Mouse (Mus musculus) kidney, embryonic 15.5 days (tissue): ENCODE data around the gene Ccser2. TPM values are rescaled to one million over a fixed set of nuclear protein-coding genes. Genes with fewer than 3 reads are reported as not detected.
A peak's percentile ranks its signal among the peaks of the same experiment; 100 is the strongest.
"Not testable (repeated sequence)": the region's sequence is repeated elsewhere in the genome, so short reads cannot be mapped to it uniquely, and the experiment has no call there.

Experiments used
- ATAC-seq: fragments of 200-750 bp; cut with Nextera tagmentation; replicated peaks from 2 replicates; pipeline ENCODE4 v1.8.0; 2017; ENCODE audit warnings: moderate TSS enrichment; ENCODE audit not compliant: low FRiP score
- H3K27ac ChIP-seq: fragments of 300-500 bp; sonication (generic); 2 replicates; pipeline ENCODE4 v1.5.1; 2015; ENCODE audit warnings: mild to moderate bottlenecking, inconsistent platforms
- H3K27me3 ChIP-seq: fragments of 300-500 bp; sonication (generic); 2 replicates; pipeline ENCODE4 v1.6.1; 2015; ENCODE audit warnings: inconsistent platforms
- H3K36me3 ChIP-seq: fragments of 300-500 bp; sonication (generic); 2 replicates; pipeline ENCODE4 v1.6.1; 2015; ENCODE audit warnings: inconsistent platforms
- H3K4me1 ChIP-seq: fragments of 300-500 bp; sonication (generic); 2 replicates; pipeline ENCODE4 v1.6.1; 2015; ENCODE audit warnings: inconsistent platforms
- H3K4me2 ChIP-seq: fragments of 300-500 bp; sonication (generic); 2 replicates; pipeline ENCODE4 v1.6.1; 2015; ENCODE audit warnings: moderate library complexity, mild to moderate bottlenecking, inconsistent platforms
- H3K4me3 ChIP-seq: fragments of 300-500 bp; sonication (generic); replicated peaks from 2 replicates; pipeline ENCODE4 v1.5.1; 2015; ENCODE audit warnings: mild to moderate bottlenecking, inconsistent platforms
- H3K9ac ChIP-seq: fragments of 300-500 bp; sonication (generic); 2 replicates; pipeline ENCODE4 v1.6.1; 2015; ENCODE audit warnings: mild to moderate bottlenecking, inconsistent platforms
- H3K9me3 ChIP-seq: fragments of 300-500 bp; sonication (generic); replicated peaks from 2 replicates; pipeline ENCODE4 v1.6.1; 2016; ENCODE audit warnings: inconsistent platforms
- WGBS: fragments of 180-500 bp; shearing (Covaris S2); methylation state at CpG from one replicate; pipeline ENCODE4 v1.1.7; 2015; ENCODE audit warnings: mixed read lengths; 5-methylcytosine and 5-hydroxymethylcytosine counted together
- polyA plus RNA-seq: library from polyadenylated mRNA; unstranded; fragments of >200 nt; fragmentation: Nextera tagmentation; extraction: Ambion mirVana; gene quantifications from 2 replicates; pipeline ENCODE4 v1.2.1, GENCODE M21; 2015

The Ccser2 gene
- polyA plus RNA-seq: 33.9 and 35.1 TPM in 2 replicates

- Histone ChIP-seq H3K27me3 (no peaks in the 10 kb centered on the region), H3K4me2 (peak within 1 kb of the TSS; percentile 63), H3K9ac (peak within 1 kb of the TSS; percentile 87), H3K4me1 (peaks cover 27% of the 10 kb centered on the region), H3K36me3 (no peaks in the 10 kb centered on the region), H3K27ac (peak within 1 kb of the TSS; percentile 92), H3K4me3 (peak within 1 kb of the TSS; percentile 95), H3K9me3 (no peaks in the 10 kb centered on the region)
- peak; percentile 99 for ATAC-seq
- WGBS: 1% methylated on average over 34 of the region's 39 CpGs
Measured at GRCm38 (mm10) chr14:36968628-36969147, at the start of gene Ccser2. Gene Ccser2 (minus strand): TSS chr14:36968777.

DNA sequence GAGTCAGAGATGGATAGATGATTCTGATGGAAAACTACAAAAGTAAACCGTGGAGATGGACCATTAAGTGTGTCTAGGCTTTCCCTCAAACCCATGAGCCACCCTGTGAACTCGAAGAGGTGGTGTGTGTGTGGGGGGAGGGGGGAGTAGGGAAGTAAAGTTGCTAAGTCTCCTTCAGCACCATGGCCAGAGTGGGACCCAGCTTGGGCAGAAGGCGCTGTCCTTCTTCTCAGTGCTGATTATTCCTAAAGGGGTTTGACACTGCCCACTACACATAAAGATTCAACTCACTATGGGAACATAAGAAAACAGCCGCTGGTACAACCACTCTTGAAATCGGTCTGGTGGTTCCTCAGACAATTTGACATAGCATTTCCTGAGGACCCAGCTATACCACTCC lies 47.3 kb upstream of the Ccser2 start:
- Histone ChIP-seq H3K9ac (no peak overlapping the region), H3K27me3 (no peaks in the 10 kb centered on the region), H3K36me3 (no peaks in the 10 kb centered on the region), H3K4me2 (no peak overlapping the region), H3K27ac (no peak overlapping the region), H3K4me3 (no peak overlapping the region), H3K9me3 (no peaks in the 10 kb centered on the region), H3K4me1 (no peaks in the 10 kb centered on the region)
- no peak; the same call in 1 of the 2 replicates for ATAC-seq
- 32% methylated on average over 5 of the region's 5 CpGs for WGBS

DNA sequence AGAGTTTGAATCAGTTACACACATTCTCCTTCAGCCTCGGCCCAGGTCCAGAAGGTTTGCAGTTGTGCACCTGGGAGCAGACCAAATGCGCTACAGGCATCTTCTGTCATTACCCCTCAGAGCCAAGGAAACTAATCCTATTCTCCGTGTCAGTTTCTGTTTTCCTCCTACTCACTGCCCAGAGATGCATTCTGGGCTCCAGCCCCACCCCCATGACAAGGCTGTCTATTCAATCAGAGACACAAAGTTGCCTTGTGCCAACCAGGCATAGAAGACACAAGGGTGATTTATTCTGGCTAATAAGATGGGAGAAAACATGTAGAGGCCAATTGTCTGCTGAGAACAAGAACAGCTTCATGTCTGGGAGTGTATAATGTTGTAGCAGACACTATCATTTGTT lies 45.1 kb upstream of the Ccser2 start:
- no peaks in the 10 kb centered on the region for H3K27me3 ChIP-seq
- no peaks in the 10 kb centered on the region for H3K9me3 ChIP-seq
- H3K36me3 ChIP-seq: no peaks in the 10 kb centered on the region
- ATAC-seq: no peak
- no peak overlapping the region for H3K4me3 ChIP-seq
- no peak overlapping the region for H3K9ac ChIP-seq
- H3K4me1 ChIP-seq: no peaks in the 10 kb centered on the region
- WGBS: 50% methylated on average over 3 of the region's 3 CpGs
- H3K27ac ChIP-seq: no peak overlapping the region
- H3K4me2 ChIP-seq: no peak overlapping the region

DNA sequence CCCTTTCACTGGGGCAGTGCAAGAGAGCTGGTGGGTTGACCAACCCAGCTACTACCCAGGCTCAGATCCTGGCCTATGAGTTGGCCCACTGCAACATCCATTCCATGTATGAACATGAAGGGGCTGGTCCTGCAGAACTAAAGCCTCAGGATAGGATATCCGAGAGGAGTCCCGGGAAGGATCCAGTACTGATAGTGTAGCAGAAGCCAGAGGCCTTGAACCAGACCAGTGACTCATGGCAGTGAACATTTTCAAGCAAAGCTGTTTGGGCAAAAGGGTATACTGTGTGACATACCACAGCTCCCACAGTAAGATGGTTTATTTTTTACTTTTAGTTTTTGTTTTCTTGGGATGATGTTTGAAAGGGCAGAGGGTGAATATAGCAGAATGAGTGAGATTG lies 41.1 kb upstream of the Ccser2 start:
- Histone ChIP-seq H3K4me2 (no peak overlapping the region), H3K4me3 (no peak overlapping the region), H3K9me3 (no peaks in the 10 kb centered on the region), H3K27ac (no peak overlapping the region), H3K27me3 (no peaks in the 10 kb centered on the region), H3K9ac (no peak overlapping the region), H3K36me3 (no peaks in the 10 kb centered on the region), H3K4me1 (no peaks in the 10 kb centered on the region)
- 85% methylated on average over 2 of the region's 2 CpGs for WGBS
- no peak for ATAC-seq

DNA sequence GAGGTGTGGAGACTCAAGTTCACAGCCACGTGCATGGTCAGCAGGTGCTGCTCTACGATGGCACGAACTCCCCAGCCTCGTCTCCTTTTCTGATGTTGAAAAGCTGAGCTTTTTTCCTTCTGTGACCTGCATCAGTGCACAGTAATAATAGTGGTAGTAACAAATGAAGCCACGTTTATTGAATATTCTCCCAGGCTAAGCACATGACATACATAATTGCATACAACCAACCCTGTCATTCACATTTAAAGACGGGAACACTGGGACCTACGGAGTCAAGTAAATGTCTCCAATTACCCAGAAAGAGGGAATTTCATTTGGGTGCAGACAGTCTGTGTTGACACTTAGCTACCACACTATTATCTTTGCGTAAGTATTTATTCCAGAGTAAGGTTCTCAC lies 37.9 kb upstream of the Ccser2 start:
- Histone ChIP-seq H3K9ac (no peak overlapping the region), H3K4me2 (no peak overlapping the region), H3K4me1 (no peaks in the 10 kb centered on the region), H3K27me3 (no peaks in the 10 kb centered on the region), H3K9me3 (no peaks in the 10 kb centered on the region), H3K36me3 (no peaks in the 10 kb centered on the region), H3K27ac (no peak overlapping the region), H3K4me3 (no peak overlapping the region)
- ATAC-seq: no peak
- WGBS: 76% methylated on average over 8 of the region's 8 CpGs

- Histone ChIP-seq H3K9me3 (no peaks in the 10 kb centered on the region), H3K4me2 (no peak overlapping the region), H3K4me1 (no peaks in the 10 kb centered on the region), H3K27ac (no peak overlapping the region), H3K36me3 (no peaks in the 10 kb centered on the region), H3K4me3 (no peak overlapping the region), H3K27me3 (no peaks in the 10 kb centered on the region), H3K9ac (no peak overlapping the region)
- no peak for ATAC-seq
- WGBS: 38% methylated on average over 3 of the region's 3 CpGs
Measured at GRCm38 (mm10) chr14:37005865-37006264, 37.3 kb upstream of the Ccser2 start.

- 78% methylated on average over 8 of the region's 8 CpGs for WGBS
- no peak for ATAC-seq
- Histone ChIP-seq H3K4me2 (no peak overlapping the region), H3K9me3 (no peaks in the 10 kb centered on the region), H3K27me3 (no peaks in the 10 kb centered on the region), H3K9ac (no peak overlapping the region), H3K27ac (no peak overlapping the region), H3K4me1 (no peaks in the 10 kb centered on the region), H3K36me3 (no peaks in the 10 kb centered on the region), H3K4me3 (no peak overlapping the region)
Measured at GRCm38 (mm10) chr14:37003431-37004095, 35.0 kb upstream of the Ccser2 start.

DNA sequence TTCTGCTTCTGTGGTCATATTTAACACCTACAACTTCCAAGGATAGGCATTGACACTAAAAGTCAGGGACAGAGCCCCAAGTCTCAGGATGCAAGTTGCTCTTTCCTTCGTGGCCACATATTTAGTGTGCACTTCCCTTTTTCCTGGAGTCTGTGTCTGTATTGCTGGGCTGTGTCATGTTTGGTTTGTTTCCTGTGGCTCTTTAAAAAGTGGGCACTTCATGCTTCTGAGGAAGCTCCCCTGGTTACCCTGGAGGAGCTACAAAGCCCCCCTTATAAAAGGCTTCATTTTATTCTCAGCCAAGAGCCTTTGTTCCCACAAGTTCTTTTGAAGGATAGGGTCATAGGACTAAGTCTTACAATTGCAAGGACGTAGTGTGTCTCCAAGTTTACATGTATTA lies 34.3 kb upstream of the Ccser2 start:
- Histone ChIP-seq H3K9ac (no peak overlapping the region), H3K4me3 (no peak overlapping the region), H3K36me3 (no peaks in the 10 kb centered on the region), H3K4me1 (no peaks in the 10 kb centered on the region), H3K4me2 (no peak overlapping the region), H3K27me3 (no peaks in the 10 kb centered on the region), H3K27ac (no peak overlapping the region), H3K9me3 (no peaks in the 10 kb centered on the region)
- 89% methylated on average over 2 of the region's 2 CpGs for WGBS
- ATAC-seq: no peak

DNA sequence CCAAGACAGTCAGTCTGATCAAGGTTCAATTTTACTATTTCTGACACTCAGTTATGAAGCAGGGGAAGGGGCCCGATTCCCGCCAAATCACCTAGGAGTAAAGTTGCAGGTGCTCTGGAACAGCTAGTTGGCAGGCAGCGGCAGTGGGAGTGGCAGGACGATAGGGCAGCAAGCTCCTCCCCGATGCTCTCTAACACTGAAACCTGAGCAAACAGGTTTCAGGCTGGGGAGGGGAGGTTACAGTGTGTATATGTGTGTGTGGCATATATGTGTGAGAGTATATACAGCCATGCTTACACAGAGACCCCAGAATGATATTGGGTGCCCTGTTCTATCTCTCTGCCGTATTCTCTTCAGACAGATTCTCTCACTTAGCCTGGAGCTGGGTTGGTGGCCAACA lies 32.2 kb upstream of the Ccser2 start:
- 81% methylated on average over 6 of the region's 6 CpGs for WGBS
- not testable (repeated sequence) for H3K4me1 ChIP-seq, H3K27ac ChIP-seq, H3K9ac ChIP-seq, H3K9me3 ChIP-seq, H3K36me3 ChIP-seq, H3K4me2 ChIP-seq, ATAC-seq, H3K27me3 ChIP-seq, H3K4me3 ChIP-seq

DNA sequence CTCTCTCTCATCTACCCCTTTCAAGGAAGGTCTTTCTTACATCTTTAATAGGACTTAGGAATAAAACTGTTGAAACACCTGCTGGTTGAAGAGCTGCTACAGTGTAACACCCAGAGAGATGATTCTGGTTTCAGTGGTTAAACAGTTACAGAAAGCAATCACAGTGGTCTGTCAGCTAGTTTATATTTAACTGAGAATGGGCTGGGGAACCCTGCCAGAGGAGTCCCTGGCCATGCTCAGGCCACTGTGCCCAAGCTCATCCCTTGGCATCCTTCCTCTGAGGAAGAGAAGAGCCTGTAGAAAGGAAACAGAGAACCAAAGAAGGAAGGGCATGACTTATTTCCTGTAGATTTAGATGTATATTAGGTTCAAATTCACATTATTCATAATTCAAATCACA lies 21.2 kb upstream of the Ccser2 start:
- Histone ChIP-seq H3K27ac (no peak overlapping the region), H3K9me3 (no peaks in the 10 kb centered on the region), H3K27me3 (no peaks in the 10 kb centered on the region), H3K9ac (no peak overlapping the region), H3K4me1 (no peaks in the 10 kb centered on the region), H3K4me3 (no peak overlapping the region), H3K36me3 (no peaks in the 10 kb centered on the region), H3K4me2 (no peak overlapping the region)
- ATAC-seq: peak; percentile 82

- Histone ChIP-seq H3K4me3 (no peak overlapping the region), H3K36me3 (no peaks in the 10 kb centered on the region), H3K4me1 (no peaks in the 10 kb centered on the region), H3K9me3 (no peaks in the 10 kb centered on the region), H3K9ac (no peak overlapping the region), H3K27me3 (no peaks in the 10 kb centered on the region), H3K4me2 (no peak overlapping the region), H3K27ac (no peak overlapping the region)
- ATAC-seq: no peak
- 86% methylated on average over 3 of the region's 3 CpGs for WGBS
Measured at GRCm38 (mm10) chr14:36985693-36986092, 17.1 kb upstream of the Ccser2 start.

DNA sequence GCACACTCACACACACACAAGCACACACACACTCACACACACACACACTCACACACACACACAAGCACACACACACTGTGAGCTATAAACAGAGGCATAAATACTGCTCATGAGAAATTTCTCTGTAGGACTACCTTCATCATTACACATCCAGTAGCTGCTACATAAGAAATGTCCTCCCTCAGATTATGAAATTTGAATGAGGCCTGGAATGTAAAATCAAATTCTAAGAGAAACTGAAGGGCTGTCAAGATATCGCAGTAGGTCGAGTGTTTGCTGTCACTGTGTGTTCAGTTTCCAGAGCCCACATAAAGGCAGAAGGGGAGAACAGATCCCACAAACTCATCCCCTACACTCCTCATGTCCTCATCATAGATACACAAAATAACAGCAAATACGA lies 6.4 kb upstream of the Ccser2 start:
- WGBS: 88% methylated on average over 3 of the region's 3 CpGs
- Histone ChIP-seq H3K36me3 (no peaks in the 10 kb centered on the region), H3K4me1 (no peaks in the 10 kb centered on the region), H3K9ac (no peak overlapping the region), H3K9me3 (no peaks in the 10 kb centered on the region), H3K27me3 (no peaks in the 10 kb centered on the region), H3K4me3 (no peak overlapping the region), H3K4me2 (no peak overlapping the region), H3K27ac (no peak overlapping the region)
- ATAC-seq: no peak

- WGBS: 83% methylated on average over 4 of the region's 4 CpGs
- H3K4me2 ChIP-seq: no peak overlapping the region
Measured at GRCm38 (mm10) chr14:36971211-36971610, 2.6 kb upstream of the Ccser2 start.

More at GRCm38 (mm10) chr14:36971211-36971610, 2.6 kb upstream of the Ccser2 start:
- ATAC-seq: no peak
- Histone ChIP-seq H3K9me3 (no peaks in the 10 kb centered on the region), H3K27ac (no peak overlapping the region), H3K9ac (no peak overlapping the region), H3K4me3 (no peak overlapping the region), H3K27me3 (no peaks in the 10 kb centered on the region), H3K4me1 (peaks cover 18% of the 10 kb centered on the region), H3K36me3 (no peaks in the 10 kb centered on the region)
